Mouse (Mus musculus): ENCODE data around the gene Ahctf1.
A peak's percentile ranks its signal among the peaks of the same experiment; 100 is the strongest.
"Not testable (repeated sequence)": the region's sequence is repeated elsewhere in the genome, so short reads cannot be mapped to it uniquely, and the experiment has no call there.

The Ahctf1 gene

DNA sequence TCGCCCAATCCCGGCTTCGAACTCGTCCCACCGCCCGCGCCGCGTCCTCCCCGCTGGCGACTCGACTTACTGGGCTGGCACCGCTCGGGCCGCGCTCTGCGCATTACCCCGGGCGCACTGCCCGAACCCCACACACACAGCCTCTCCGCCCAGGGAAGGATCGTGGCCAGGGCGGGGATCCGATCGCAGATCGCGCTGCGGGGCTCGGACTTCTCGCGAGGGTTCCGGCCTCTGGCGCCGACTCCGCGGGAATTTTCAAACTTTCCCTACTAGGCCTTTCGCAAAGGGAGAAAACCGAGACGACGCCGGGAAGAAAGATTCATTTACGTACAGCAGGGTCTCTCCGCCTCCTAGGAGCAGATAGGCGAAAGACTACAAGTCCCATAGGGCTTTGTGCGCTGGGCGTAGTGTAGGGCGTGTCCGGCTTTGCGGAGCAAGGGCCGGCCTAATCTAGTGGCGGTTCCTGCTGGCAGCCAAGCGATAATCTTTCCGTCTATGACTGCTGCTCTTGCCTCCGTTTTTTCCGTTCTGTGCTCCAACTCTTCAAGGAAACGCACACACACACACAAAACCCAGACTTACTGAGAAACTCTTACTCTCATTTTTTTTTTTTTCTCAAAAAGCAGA is at the start of gene Ahctf1:
TSS of gene Ahctf1 (minus strand) at position 168 of the 627 bp plus-strand sequence.
- DNase-seq: peak; percentile 100

DNA sequence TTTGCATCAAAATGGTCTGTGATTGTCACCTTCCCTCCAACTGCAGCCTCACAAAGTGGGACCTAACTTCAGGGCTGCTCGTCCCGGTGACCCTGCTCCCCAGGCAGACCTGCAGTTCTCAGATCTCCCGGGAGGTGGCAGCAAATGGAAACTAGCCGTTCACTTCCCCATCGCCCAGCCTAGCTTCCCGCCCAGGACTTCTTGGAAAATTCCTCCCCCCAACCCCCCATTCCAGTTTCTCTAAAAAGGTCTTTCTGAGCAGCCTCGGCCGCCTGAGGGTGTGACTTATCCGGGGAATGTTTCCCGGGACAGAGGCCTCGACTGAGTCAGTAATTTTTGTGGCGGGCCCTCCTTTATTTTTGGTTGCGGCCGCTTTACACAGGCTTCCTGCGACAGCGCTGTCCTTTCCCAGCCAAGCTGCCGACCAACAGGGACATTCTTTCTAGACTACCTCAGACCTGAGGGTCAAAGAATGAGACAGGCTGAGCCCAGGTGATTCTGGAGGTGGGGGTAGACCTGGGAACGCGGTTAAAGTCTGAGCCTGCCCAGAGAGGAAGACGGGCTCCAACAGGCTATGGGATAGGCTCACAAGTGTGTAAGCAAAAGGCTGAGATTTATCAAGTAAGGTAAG is 44.4 kb upstream of the Ahctf1 start:
- DNase-seq: peak; percentile 84

DNA sequence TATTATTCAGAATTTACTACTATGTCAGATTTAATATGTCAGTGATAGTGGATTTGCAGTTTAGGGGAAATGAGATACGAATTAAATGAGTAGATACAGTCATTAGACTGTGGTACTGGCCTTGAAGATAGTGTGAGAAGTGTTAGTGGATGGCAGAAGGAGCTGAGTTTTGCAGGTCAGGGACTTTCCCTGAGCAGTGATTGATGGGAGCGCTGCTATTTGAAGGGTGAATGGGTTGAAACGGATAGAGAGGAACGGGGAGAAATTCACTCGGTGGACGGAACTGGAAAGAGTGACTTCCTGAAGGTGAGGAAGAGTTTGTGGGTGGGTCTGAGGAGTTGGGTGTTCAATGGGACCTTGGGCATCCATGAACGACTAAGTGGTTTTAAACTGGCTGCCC is 43.7 kb upstream of the Ahctf1 start:
- no peak for DNase-seq

DNA sequence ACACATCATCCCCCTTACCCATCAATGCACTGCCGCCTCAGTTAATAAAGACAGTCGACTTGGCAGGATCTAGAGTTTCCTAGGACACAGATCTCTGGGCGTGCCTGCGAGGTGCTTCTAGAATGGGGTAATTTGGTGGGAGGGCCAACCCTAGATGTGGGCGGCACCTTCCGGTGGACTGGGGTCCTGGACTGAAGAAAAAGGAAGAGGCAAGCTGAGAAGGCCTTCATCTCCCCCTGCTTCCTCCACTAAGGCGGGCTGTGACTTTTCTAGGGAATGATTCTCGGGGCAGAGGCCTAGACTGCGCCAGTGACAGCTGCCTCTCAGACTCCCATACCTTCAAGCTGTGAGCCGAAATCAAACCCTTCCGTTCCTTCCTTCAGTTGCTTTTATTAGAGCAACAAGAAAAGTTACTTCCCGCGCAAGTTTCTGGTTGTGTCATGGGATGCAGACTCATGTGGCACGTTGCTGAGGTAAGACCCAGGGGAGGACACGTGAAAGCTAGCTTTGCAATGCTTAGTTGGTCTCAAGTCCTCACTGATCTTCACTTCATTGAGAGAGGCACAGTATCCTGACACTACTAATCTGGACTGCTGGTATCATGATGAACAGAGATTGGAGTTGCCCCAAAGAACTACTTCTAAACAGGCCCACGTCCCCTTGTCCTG is 42.5 kb upstream of the Ahctf1 start:
- DNase-seq: no peak

DNA sequence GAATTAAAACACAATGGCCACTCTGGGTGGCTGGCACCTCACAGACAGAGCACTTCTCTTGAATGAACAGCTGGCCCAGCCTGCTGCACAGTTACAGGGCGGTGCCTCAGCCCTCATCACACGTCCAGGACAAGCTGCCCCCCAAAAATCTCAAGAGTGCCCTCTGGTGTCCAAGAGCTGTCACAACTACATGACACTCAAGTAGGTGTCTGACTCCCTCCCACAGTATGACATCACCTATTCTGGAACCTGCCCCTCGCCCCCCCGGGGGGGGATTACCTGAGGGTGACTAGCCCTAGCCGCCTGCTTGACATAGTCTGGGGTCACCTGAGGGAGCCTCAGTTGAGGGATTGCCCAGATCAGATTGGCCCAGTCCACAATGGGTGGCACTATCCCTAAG is 41.4 kb upstream of the Ahctf1 start:
- DNase-seq: peak; percentile 82

DNA sequence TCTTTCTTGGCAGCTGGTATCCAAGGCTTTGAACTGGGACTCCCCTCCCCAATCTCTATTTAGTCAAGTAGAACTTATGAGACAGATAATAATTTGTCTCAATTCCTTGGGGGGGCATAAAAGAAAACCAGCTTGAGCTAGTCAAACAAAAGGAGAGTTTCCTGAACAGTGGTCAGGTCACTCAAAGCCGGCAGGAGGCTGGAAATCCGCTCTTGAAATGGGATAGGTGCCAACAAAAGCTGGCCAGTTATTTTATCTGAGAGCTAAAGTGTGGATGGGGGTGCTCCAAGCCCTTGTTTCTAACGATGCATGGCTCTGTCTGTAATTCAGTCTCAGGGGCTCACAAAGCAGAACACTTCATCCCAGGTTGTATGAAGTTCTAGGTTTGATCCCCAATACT is 40.5 kb upstream of the Ahctf1 start:
- DNase-seq: no peak

DNA sequence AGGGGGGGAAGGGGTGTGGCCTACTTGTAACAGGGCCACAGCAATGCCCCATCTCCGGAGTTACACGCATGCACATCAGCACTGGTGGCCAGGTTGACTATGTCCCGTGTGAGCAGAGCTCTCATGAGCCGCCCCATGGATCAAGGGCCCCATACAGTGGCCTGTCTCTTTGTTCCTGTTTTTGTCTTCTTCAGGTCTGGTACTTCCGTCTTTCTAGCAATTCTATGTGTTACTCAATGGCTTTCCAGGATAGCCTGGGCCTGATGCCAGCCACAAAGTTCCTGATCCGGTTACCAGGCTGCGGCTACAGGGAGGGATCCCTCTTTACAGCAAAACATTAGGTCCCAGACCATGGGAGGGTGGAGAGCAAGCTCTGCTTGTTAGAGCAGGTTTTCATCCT is 39.1 kb upstream of the Ahctf1 start:
- no peak for DNase-seq

DNA sequence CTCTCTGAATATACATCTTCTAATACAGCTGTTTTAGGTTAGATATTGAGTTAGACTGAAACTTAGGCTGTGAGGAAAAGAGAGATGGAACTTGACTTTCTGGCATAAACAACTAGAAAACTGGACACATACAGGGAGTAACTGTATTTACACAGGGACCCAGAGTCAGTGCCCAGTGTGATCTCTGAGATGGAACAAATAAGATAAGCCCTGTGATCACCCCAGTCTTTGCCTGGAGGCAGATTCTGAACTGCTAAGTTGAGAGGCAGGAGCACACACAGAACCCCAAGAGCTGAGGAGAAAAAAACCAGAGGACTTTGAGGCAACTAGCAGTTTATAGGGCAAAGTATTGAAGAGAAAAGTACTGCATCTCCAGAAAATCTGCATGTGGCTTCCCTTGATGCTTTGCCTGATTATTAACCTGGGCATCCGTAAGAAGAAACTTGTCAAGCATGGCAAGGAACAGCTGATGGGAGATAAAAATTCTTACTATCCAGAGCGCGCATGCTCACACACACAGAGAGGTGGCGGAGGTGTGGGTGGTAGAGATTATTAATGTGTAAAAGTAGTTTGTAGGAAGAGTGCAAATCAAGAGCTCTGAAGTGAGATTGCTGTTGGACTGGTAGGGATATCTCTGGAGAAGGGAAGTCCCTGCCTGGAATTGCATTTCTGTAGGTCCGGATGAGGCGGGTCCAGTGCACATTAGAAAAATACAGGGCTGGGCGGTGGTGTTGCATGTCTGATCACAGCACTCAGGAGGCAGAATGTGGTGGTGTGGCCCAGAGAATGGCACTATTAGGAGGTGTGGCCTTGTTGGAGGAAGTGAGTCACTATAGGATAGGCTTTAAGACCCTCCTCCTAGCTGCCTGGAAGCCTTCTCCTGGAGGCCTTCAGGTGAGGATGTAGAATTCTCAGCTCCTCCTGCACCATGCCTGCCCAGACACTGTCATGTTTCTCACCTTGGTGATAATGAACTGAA is 33.2 kb upstream of the Ahctf1 start:
- DNase-seq: no peak

DNA sequence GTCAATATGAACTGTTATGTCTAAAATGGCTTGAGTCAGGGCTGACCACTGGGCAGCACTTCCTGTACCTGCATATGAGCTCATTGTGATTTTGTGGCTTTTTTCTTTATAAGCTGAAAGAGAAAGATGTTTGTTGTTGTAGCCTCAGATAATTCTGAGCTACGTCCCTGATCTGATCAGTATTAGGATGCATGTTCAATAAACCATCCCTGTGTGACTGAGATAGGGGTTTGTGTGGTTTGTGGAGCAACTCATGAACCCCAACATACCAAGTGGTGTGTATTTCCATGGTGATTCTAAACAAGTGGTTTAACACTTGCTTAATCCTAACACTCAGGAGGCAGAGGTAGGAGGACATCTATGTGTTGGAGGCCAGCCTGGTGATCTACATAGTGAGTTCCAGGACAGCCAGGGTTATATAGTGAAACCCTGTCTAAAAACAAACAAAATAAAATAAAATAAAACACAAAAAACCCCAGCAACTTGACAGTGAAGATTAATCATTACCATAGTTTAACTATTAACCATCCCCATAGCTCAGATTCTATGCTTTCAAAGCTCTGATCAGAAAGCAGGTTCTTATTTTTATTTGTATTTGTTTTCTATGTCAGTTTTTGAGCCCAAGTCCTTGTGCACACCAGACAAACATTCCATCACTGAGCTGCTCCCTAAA is 32.4 kb upstream of the Ahctf1 start:
- no peak for DNase-seq

DNA sequence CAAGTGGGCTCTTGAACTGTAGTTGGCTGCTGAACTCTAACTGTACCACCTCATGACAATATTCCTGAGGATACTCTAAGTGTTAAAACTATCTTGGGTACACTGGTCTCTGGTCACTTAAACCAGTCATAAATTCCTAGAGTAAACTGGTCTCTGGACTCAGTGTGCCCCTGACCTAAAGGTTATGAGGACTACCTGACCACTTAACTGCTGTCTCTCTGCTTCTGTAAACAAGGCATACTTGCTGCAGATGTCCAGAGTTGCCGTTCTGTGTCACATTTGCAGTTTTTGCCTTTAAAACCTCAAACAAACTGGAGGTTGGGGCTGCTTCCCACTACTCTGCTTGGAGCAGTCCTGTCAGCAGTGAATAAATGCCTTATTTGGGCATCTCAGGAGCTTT is 30.1 kb upstream of the Ahctf1 start:
- no peak for DNase-seq

DNA sequence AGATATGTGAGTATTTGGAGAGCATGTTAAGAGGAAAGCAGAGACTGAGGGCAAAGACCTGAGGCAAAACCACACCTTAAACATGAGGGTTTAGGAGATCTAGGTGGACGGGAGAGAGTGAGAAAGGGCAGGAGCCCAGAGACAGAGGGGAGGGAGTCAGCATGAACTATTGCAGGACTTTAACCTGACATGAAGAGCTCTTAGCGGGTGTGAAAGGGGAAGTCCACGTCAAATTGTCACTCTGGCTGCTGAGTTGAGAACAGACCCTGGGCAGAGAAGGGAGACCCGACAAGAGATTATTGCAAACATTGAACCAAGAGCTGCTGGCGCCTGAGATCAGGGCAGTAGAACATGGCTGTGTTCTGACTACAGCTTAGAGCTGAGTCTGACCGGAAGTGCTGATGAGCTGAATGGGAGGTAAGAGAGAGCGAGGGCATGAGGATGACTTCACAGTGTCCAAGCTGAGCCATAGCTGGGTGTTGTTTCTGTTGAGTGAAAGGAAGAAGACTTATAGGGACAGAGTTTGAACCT is 29.3 kb upstream of the Ahctf1 start:
- no peak for DNase-seq

DNA sequence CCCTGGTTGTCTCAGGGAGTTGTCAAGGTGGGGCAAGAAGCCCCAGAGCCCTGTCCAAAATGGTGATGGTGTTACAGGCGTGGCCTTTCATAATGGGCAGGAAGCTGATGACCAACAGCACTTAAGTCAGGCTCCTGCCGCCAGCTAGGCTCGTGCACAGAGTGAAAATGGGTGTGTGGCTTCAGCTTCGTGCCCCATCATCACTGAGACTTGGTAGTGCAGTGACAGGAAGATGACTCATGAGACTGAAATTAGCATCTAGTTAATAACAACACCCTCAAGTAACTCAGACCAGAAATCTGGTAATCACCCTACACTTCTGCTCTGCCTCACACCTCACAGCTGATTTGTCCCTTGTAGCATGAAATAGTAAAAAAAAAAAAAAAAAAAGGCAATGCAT is 25.4 kb upstream of the Ahctf1 start:
- no peak for DNase-seq

DNA sequence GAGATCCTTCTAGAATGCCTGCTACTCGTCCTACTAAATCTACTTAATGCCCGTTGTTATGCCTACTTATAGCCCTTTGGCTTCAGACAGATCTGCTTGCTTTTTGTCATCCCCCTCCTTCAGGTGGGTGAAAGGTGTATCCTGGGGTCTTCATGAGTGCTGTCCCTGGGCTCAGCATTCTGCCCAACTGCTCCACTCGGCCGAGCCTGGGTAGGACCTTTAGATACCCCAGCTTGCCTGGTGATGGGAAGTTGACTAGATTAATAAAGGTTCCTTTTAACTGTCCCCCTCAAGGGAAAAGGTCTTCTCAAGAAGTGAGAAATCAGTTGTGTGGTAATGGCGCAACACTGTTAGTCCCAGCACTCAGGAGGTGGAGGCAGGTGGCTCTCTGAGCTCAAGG is 24.6 kb upstream of the Ahctf1 start:
- DNase-seq: no peak

DNA sequence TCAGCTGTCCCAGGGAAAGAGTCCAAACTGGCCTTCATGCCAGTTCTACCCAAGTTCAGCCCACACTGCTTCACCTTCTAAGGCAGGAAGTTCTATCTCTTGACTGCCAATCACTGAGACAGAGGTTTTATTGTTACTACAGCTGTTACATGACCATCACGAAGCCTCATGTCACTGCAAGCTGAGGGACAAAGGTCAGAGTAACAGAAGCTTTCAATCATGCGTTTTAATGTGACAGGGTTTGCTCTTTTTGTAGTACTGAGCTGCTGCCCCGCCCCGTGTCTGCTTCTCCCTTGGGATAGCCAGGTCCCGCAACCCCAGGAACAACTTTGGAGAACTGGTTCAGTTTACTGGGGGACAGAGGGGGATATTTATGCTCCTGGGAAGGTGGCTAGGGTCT is 21.1 kb upstream of the Ahctf1 start:
- no peak for DNase-seq

DNA sequence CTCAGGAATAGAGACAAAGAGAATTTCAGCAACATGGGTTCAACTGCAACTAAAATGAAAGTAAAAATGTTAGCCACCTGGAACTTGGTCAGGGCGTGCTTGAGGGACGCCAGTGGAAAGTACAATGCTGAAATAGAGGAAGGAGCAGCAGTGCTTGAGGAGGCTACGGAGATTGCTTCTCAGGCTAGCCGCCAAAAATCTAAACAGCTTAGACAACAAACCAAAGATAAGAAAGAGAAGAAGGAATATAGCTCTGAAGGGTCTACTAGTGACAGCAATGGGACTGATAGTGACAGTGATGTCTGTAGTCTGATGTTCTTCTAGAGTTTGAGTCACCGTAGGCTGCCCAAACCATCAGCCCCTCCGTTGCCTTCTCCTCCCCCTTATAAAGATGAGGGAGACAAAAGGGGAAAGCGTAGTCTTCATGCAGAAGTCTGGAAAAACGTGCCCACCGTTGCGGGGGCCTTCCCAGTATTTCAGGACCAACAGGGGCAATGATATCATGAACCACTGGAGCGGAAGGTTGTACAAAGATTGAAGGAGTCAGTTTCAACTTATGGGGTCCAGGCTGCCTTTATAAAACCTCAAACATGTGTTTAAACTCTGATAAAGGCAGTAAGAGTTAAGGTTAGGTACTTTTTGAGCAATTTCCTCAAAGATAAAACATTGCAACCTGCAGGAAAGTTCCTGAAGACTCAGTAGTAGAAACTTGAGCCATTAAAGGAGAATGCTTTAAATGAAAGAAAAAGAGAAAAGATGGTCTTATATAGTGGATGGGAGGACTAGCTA is 15.2 kb upstream of the Ahctf1 start:
- DNase-seq: not testable (repeated sequence)

DNA sequence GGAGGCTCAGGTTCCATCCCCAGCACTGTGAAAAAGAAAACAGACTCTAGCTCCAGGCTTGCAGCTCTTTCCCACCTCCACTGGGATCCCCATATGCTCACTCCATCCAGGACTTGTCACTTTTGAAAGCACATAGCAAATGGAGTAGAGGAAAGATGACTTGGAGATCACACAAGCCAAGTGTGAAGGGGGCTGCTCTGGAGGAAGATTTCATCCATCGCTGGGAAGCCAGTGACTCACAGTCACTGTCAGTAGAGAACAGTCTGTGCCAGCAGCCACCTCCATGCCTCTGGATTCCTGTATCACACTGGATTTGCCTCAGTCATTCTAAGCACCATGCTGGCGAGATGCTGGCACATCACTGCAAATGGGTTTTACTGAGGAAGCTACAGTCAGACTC is 11.1 kb upstream of the Ahctf1 start:
- no peak for DNase-seq

DNA sequence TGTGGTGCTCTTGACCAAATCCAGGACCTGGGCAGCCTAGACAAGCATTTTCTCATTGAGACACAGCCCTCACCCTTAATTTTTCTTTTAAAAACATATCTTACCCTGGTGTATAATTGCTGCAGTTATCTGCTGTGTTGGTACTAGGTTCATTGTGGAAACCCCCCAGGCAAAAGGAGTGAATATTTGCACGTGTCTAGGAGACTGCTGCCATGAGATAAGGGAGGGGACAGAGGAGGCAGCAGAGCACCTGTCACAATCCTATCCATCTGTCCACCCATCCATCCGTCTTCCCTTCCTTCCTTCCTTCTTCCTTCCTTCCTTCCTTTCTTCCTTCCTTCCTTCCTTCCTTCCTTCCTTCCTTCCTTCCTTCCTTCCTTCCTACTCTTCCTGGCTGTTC is 9.9 kb upstream of the Ahctf1 start:
- DNase-seq: no peak

DNA sequence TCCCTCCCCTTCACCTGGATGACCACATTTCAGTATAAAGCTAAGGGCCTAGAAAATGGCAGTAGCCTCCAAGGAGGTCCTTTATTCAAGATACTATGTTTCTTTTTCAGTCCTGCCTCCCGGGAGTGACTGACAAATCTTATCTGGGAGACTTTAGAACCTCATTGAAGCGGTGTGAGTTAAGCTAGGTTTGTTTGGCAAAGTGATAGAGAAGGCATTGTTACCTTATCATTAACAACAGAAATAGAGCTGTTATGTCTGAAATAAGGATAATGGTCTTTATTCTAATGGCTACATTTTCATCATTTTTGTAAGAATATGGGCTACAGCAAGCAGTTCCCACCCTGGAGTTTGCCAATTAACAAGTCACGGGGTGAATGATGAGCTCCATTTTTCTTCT is 4.8 kb upstream of the Ahctf1 start:
- DNase-seq: no peak

DNA sequence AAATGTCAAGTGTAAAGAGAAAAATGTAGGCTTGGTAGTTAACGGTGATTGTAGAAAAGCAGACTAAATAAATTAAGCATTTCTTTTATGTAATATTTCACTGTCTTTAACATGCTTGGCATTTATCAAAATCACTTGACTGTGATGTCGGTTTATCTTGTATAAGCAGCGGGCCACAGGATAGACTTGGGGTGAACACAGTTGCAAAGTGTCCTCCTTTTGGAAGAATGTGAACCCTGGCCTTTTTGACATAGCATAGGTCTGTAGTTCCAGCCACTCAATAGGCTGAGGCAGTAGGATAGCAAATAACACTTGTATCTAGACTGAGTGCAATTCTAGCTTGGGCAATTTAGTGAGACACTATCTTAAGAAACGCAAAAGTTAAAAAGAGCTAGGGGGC is 4.0 kb upstream of the Ahctf1 start:
- no peak for DNase-seq

DNA sequence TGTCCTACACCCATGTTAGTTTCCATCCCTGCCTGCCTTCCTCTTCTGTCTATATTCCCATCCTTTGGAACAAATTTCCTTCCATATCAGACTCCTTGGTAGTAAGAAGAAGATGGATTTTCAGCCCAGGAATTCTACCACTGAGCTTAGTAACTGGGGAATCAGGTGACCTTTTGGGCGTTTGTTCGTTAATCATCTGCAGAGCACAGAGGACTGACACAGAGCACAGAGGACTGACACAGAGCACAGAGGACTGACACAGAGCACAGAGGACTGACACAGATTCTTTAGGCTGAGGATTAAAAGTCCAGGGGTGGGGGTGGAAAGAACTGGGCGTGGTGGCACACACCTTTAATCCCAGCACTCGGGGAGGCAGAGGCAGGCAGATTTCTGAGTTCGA is 2.3 kb upstream of the Ahctf1 start:
- DNase-seq: no peak

DNA sequence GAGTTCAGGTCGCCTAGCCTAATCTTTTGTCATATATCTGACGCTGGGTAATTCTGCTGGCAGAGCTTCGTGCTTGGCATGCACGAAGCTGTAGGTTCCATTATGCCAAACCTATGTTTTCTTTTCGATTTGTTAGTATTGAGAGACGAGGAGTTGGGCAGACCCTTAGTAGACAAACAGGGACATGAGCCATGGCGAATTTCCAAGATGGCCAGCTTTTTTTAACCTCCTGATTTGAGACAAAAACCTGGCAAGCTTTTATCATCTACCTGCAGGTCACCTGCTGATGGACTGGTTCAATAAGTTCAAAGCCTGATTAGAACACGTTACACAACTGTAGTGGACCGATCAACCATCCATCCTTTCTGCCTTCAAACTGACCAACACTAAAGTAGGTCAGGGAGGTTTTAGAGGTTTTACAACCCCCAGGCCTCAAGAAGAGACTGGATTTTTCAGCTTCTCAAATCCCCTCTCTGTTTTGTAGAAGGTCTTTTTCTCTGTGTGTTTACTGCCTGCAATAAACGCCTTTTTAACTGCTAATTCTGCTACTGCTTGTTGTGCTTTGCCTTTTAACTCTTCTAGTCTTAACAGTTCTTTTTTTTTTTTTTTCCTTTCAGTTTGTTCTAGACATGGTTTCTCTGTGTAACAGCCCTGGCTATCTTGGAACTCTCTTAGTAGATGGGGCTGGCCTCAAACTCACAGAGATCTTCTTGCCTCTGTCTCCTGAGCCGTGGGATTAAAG is 831 bp upstream of the Ahctf1 start:
- no peak for DNase-seq
